Mouse (Mus musculus) limb, embryonic 11.5 days (tissue): Measurements from ENCODE around the gene Ssh3. TPM values are rescaled to one million over a fixed set of nuclear protein-coding genes. Genes with fewer than 3 reads are reported as not detected.
A peak's percentile ranks its signal among the peaks of the same experiment; 100 is the strongest.

Source experiments
- ATAC-seq: fragments of 200-750 bp; cut with Nextera tagmentation; 2 replicates; pipeline ENCODE4 v1.8.0; 2017; ENCODE audit warnings: low read depth; ENCODE audit not compliant: insufficient number of reproducible peaks, low FRiP score, low TSS enrichment
- DNase-seq: peaks from one replicate; pipeline ENCODE4 v3.0.0-alpha.2; 2015; ENCODE audit warnings: low spot score
- H3K27ac ChIP-seq: fragments of 300-500 bp; sonication (generic); replicated peaks from 2 replicates; pipeline ENCODE4 v1.5.1; 2014; ENCODE audit warnings: low read depth, mild to moderate bottlenecking, low read length
- H3K27me3 ChIP-seq: fragments of 300-500 bp; sonication (generic); 2 replicates; pipeline ENCODE4 v1.6.1; 2014; ENCODE audit warnings: mild to moderate bottlenecking, low read length, mixed read lengths; ENCODE audit not compliant: control insufficient read depth, insufficient read depth
- H3K36me3 ChIP-seq: fragments of 300-500 bp; sonication (generic); 2 replicates; pipeline ENCODE4 v1.6.1; 2014; ENCODE audit warnings: mild to moderate bottlenecking, low read length, moderate library complexity, mixed read lengths; ENCODE audit not compliant: control insufficient read depth, insufficient read depth
- H3K4me1 ChIP-seq: fragments of 300-500 bp; sonication (generic); 2 replicates; pipeline ENCODE4 v1.6.1; 2014; ENCODE audit warnings: low read length, mixed read lengths; ENCODE audit not compliant: control insufficient read depth, insufficient read depth
- H3K4me2 ChIP-seq: fragments of 300-500 bp; sonication (generic); 2 replicates; pipeline ENCODE4 v1.6.1; 2014; ENCODE audit warnings: low read depth, mild to moderate bottlenecking, moderate library complexity; ENCODE audit not compliant: severe bottlenecking
- H3K4me3 ChIP-seq: fragments of 300-500 bp; sonication (generic); 2 replicates; pipeline ENCODE4 v1.5.1; 2014; ENCODE audit warnings: low read depth, low read length
- H3K9ac ChIP-seq: fragments of 300-500 bp; sonication (generic); 2 replicates; pipeline ENCODE4 v1.6.1; 2014; ENCODE audit warnings: mild to moderate bottlenecking, low read length
- H3K9me3 ChIP-seq: fragments of 300-500 bp; sonication (generic); 2 replicates; pipeline ENCODE4 v1.6.1; 2016; ENCODE audit warnings: low read length; ENCODE audit not compliant: control insufficient read depth
- WGBS: fragments of 180-500 bp; shearing (Covaris S2); extraction: QIAGEN DNeasy Blood & Tissue Kit; methylation state at CpG from one replicate; pipeline ENCODE4 v1.1.7; 2014; 5-methylcytosine and 5-hydroxymethylcytosine counted together
- polyA plus RNA-seq: library from polyadenylated mRNA; unstranded; fragments of >200 nt; fragmentation: Nextera tagmentation; extraction: Ambion mirVana; gene quantifications from 2 replicates; pipeline ENCODE4 v1.2.1, GENCODE M21; 2014

The Ssh3 gene
- polyA plus RNA-seq, 1 experiment from 2014 or later, result 4.2 TPM

DNA sequence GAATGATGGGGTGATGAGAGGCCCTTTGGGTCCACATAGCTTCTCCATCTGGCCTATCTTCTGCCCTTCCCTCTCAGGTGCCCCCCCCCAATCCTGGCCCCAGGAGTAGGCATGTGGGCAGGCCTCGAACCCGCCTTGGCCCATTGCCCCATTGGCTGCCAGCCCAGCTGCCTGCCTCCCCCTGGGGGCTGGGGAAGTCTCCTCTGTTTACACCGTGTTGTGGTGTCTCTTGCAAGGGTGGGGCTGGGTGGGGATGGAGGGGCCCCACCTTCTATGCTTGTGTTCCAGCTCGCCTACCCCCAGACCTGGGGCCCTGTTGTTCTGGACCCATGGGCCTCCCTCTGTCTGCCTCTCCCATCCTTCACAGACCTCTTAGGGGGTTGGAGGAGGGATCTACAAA, 48.6 kb downstream of the Ssh3 start:
- ATAC-seq (no peak), DNase-seq (no peak)
- Histone ChIP-seq H3K27me3 (no peaks in the 10 kb centered on the region), H3K36me3 (peaks cover 8% of the 10 kb centered on the region), H3K9me3 (no peaks in the 10 kb centered on the region), H3K4me2 (no peak overlapping the region), H3K27ac (no peak overlapping the region), H3K4me3 (no peak overlapping the region), H3K9ac (no peak overlapping the region), H3K4me1 (peaks cover 30% of the 10 kb centered on the region)
- WGBS, result 73% methylated on average over 4 of the region's 4 CpGs

DNA sequence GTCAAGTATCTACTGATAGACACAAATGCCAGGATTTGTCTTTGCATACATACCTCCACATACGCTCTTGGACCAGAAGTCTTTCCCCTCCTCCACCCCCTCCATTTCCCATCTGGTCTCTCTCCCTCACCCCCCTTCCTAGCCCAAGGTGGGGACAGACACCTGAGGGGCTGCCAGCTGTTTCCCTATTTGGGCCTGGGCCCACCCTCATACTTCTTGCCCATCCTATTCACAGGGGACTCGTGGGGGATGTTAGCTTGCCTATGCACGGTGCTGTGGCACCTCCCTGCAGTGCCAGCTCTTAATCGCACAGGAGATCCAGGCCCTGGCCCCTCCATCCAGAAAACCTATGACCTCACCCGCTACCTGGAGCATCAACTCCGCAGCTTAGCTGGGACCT, 49.0 kb downstream of the Ssh3 start:
- no peak overlapping the region for H3K9ac ChIP-seq
- H3K4me1 ChIP-seq, result peaks cover 30% of the 10 kb centered on the region
- H3K4me2 ChIP-seq, result no peak overlapping the region
- DNase-seq (no peak), ATAC-seq (no peak)
- H3K27ac ChIP-seq, result no peak overlapping the region
- 85% methylated on average over 6 of the region's 6 CpGs for WGBS
- no peaks in the 10 kb centered on the region for H3K27me3 ChIP-seq
- H3K4me3 ChIP-seq, result no peak overlapping the region
- H3K36me3 ChIP-seq, result peaks cover 8% of the 10 kb centered on the region
- no peaks in the 10 kb centered on the region for H3K9me3 ChIP-seq

DNA sequence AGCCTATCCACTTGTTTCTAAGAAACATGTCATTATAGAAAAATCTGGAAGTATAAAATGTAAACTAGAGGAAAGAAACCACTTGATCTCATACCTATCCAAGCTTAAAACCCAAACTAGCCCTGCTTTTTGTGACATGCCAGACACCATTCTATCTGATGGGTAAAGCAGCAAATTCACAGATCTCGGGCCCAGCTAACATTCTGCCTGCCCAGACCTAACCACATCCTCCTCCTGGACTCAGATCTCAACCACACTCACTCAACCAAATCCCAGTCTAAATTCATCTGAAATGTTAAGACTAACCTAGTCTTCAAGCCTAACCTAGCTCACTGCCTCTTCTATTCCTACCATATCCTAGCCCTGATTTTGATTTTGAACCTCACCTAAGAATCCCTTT, 50.2 kb downstream of the Ssh3 start:
- Histone ChIP-seq H3K9me3 (no peaks in the 10 kb centered on the region), H3K4me2 (no peak overlapping the region), H3K4me3 (no peak overlapping the region), H3K27ac (no peak overlapping the region), H3K27me3 (no peaks in the 10 kb centered on the region), H3K9ac (no peak overlapping the region), H3K4me1 (peaks cover 33% of the 10 kb centered on the region), H3K36me3 (peaks cover 8% of the 10 kb centered on the region)
- no peak for DNase-seq
- ATAC-seq, result no peak
- WGBS, result 84% methylated on average over 1 of the region's 1 CpGs

DNA sequence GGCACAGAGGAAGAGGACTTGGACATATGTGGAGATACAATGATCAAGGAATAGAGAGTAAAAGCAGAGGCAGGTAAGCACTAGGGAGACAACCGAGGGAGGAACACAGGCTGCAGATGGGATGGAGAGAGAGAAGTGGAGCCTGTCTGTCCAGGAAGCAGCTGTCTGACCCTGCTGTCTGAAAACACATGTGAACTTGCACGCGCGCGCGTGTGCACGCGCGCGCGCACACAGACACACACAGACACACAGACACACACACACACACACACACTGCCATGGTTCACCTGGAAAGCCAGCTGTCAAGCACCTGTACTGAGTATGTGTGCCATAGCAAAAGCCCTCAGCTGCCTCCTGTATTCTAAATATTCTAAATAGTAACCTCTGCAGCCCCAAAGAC, 50.7 kb downstream of the Ssh3 start:
- Histone ChIP-seq H3K27me3 (no peaks in the 10 kb centered on the region), H3K4me1 (peaks cover 37% of the 10 kb centered on the region), H3K4me3 (no peak overlapping the region), H3K4me2 (no peak overlapping the region), H3K36me3 (peaks cover 8% of the 10 kb centered on the region), H3K9ac (no peak overlapping the region; the same call in 1 of the 2 replicates), H3K27ac (no peak overlapping the region), H3K9me3 (no peaks in the 10 kb centered on the region)
- ATAC-seq, result no peak
- 78% methylated on average over 11 of the region's 11 CpGs for WGBS
- DNase-seq, result no peak

DNA sequence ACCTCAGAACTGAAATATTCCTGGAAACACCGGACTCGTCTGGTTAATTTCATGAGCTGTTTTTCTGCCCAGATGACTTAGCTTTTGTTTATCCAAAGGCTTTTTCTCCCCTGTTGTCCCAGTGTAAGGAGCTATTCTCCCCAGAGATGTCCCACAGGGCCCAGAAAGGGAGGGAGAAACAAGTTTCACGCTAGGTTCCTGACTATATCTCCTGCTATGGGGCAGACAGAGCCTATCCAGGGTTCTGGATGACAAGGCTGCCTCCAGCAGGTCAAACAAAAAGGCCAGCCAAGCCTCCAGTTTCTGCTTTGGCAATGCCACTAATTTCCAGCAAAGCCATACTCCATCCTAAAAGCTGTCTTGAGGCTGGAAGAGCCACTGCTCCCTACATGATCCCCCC, 51.1 kb downstream of the Ssh3 start:
- Histone ChIP-seq H3K4me1 (peaks cover 42% of the 10 kb centered on the region), H3K27ac (no peak overlapping the region), H3K4me2 (peak overlapping the region; percentile 86; the same call in 1 of the 2 replicates), H3K9me3 (no peaks in the 10 kb centered on the region), H3K9ac (no peak overlapping the region; the same call in 1 of the 2 replicates), H3K27me3 (no peaks in the 10 kb centered on the region), H3K4me3 (no peak overlapping the region), H3K36me3 (peaks cover 8% of the 10 kb centered on the region)
- 46% methylated on average over 3 of the region's 3 CpGs for WGBS
- DNase-seq, result no peak
- no peak for ATAC-seq

DNA sequence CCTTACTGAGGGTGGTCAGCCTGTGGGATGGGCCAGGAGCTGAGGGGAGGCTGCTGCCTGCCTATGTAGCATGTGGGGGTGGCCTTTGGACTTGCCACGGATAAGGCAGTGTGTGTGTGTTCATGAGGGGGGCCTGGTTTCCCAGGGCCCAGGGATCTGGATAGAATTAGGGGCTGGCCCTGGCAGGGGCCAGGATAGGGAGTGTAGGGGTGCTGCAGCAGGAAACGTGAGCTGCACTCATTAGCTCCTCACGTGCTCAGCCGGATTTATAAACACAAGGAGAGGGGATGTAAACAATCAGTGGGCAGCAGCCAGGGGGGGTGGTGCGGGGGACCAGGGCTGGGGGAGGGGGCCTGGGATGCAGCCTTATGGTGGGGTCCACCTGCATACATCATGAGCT, 51.8 kb downstream of the Ssh3 start:
- no peaks in the 10 kb centered on the region for H3K9me3 ChIP-seq
- no peaks in the 10 kb centered on the region for H3K27me3 ChIP-seq
- no peak overlapping the region; the same call in 1 of the 2 replicates for H3K9ac ChIP-seq
- peaks cover 47% of the 10 kb centered on the region for H3K4me1 ChIP-seq
- ATAC-seq, result peak; percentile 58
- peaks cover under 1% of the 10 kb centered on the region; the same call in 1 of the 2 replicates for H3K36me3 ChIP-seq
- peak; percentile 57 for DNase-seq
- no peak overlapping the region for H3K4me3 ChIP-seq
- H3K27ac ChIP-seq, result peak overlapping the region; percentile 76
- WGBS, result 0% methylated on average over 4 of the region's 5 CpGs
- H3K4me2 ChIP-seq, result peak overlapping the region; percentile 86

DNA sequence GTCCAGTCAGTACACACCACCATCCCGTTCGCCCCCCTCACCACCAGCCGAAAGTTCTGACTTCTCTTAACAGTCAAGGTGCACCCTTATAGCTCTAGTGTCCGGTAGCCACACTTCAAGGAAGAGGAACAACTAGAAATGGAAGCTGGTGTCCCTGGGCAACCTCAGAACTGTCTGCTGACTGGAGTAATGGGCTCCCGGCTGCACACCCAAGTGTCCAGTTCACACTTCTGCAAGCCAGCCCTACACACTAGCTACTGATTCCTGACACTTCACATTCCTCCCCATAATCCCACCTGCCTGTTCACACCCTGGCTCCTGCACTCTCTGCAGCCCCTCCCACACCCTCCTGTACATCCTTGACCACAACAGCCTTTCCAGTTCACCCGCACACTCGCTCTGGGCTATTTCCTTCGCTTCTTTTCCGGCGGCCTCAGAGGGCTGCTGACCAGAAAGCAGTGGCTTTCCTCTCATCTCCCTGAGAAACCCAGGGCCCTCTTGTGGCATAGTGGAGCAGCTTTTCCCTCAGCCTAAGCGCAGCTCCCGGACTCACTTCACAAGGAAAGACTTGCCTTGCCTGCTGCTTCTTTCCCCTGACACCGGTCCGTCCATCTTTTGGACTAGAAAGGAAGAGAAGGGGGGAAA, 52.8 kb downstream of the Ssh3 start:
- Histone ChIP-seq H3K4me3 (peak overlapping the region; percentile 84), H3K9me3 (no peaks in the 10 kb centered on the region), H3K27ac (peak overlapping the region; percentile 76), H3K9ac (peak overlapping the region; percentile 32), H3K27me3 (no peaks in the 10 kb centered on the region), H3K36me3 (no peaks in the 10 kb centered on the region), H3K4me1 (peaks cover 57% of the 10 kb centered on the region), H3K4me2 (peak overlapping the region; percentile 86)
- WGBS, result 12% methylated on average over 14 of the region's 14 CpGs
- ATAC-seq (no peak), DNase-seq (peak; percentile 62)

DNA sequence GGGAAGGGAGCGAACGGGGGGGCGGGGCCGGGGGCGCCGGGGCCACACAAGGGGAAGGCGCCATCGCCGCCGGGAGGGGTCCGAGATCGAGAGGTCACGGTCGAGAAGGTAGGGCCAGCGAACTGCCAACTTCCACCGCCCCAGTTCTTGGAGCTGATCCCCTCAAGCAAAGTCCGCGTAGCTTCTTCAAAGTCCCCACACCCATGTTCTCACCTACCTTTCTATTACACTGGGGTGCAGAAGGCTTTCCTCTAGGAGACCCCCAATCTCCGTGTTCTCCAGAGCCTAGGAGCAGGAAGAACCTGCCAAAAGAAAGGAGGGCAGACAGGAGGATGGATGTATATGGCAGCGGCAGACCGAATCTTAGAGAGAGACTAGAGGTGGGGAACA, 53.5 kb downstream of the Ssh3 start:
- Histone ChIP-seq H3K4me2 (peak overlapping the region; percentile 86), H3K4me1 (peaks cover 57% of the 10 kb centered on the region), H3K36me3 (no peaks in the 10 kb centered on the region), H3K27ac (peak overlapping the region; percentile 92; the same call in 1 of the 2 replicates), H3K9me3 (no peaks in the 10 kb centered on the region), H3K27me3 (no peaks in the 10 kb centered on the region), H3K9ac (peak overlapping the region; percentile 94), H3K4me3 (peak overlapping the region; percentile 84)
- DNase-seq, result no peak
- WGBS, result 2% methylated on average over 17 of the region's 21 CpGs
- no peak for ATAC-seq
